Mouse (Mus musculus): Measurements from ENCODE around the gene Kng1. TPM values are rescaled to one million over a fixed set of nuclear protein-coding genes. Genes with fewer than 3 reads are reported as not detected.

Gene Kng1
- total RNA-seq, 4 experiments from 2014 or later = not detected

DNA sequence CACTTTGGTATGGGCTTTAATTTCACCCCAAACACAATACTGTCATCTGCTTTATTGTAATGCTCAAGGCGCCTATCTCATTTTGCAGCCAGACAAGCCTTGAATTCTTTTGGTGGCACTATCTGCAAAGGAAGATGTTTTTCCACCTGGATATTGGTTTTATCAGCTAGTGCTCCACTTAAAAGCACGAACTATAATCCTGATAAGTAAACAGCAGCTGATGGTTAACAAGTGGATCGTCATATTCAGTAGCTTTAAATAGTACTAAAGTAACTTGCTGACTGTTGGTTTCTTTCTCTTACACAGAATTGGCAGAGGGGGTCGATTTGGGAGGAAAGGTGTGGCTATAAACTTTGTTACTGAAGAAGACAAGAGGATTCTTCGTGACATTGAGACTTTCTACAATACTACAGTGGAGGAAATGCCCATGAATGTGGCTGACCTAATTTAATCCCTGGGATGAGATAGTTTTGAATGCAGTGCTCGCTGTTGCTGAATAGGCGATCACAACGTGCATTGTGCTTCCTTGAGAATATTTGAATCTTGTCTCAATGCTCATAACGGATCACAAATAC is 55.3 kb downstream of the Kng1 start:
- no peak for DNase-seq (ENCODE audit: low spot score in 2 of 2)

- DNase-seq (ENCODE audit: low spot score in 2 of 2) = no peak
Observed at GRCm38 (mm10) chr16:23113903-23114302, 56.2 kb downstream of the Kng1 start.

- no peak for DNase-seq (ENCODE audit: low spot score in 2 of 2)
Observed at GRCm38 (mm10) chr16:23114339-23115171, 56.9 kb downstream of the Kng1 start.

DNA sequence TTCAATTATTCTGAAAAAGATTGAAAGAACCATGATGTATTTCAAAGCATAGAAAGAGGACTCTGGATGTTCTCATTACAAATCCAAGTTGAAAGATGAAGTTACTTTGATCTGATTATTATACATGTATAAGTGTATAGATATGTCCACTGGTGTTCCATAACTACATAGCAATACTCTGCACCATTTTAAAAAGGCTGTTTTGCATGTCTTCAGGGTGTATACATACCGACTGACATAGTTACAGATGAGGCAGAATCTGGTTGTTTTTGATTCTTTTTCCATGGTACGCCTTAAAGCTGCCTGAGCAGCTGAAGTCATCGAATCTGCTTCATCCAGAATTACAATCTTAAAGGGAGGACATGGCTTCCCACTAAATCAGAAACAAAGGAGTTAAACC is 57.8 kb downstream of the Kng1 start:
- no peak for DNase-seq (ENCODE audit: low spot score in 2 of 2)

GRCm38 (mm10) chr16:23117173-23117572 is 59.5 kb downstream of the Kng1 start:
- no peak for DNase-seq (ENCODE audit: low spot score in 2 of 2)

DNA sequence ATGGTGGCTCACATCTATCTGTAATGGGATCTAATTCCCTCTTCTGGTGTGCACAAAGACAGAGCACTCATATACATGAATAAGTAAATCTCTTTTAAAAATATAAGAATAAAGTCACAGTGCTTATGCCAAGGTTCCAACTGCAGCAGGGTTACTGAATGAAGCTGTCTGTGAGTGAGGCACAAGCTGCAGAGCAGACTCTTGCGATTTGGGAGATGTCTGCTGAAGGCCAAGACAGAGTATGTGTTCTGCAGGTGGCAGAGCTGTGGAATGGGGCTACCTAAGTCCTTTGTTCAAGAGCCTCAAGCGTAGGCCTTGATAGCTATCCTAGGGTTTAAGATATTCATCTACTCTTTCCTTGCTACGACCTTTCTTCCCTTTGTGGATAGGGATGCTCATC is 64.8 kb downstream of the Kng1 start:
- DNase-seq (ENCODE audit: low spot score in 2 of 2) = no peak

GRCm38 (mm10) chr16:23123104-23123503 is 65.4 kb downstream of the Kng1 start:
- no peak for DNase-seq (ENCODE audit: low spot score in 2 of 2)

GRCm38 (mm10) chr16:23124398-23124797 is 66.7 kb downstream of the Kng1 start:
- DNase-seq (ENCODE audit: low spot score in 2 of 2) = no peak

DNA sequence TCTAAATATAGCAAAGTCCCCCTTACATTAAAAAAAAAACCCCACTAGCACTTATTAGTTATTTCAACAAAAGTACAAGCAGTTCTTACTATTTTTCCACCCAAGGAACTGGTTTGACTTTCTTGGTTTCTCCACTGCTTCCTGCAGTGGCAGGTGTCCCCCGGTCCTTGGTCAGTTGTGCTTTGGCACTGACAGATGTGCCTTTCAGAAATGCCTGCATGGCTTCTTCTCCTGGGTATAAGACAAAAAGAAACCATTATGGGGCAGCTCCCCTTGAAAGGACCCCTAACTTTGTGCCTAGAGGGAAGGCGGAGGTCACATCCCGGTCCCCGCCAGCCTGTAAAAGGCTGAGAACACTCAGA is 69.6 kb downstream of the Kng1 start:
- DNase-seq (ENCODE audit: low spot score in 2 of 2) = no peak

DNA sequence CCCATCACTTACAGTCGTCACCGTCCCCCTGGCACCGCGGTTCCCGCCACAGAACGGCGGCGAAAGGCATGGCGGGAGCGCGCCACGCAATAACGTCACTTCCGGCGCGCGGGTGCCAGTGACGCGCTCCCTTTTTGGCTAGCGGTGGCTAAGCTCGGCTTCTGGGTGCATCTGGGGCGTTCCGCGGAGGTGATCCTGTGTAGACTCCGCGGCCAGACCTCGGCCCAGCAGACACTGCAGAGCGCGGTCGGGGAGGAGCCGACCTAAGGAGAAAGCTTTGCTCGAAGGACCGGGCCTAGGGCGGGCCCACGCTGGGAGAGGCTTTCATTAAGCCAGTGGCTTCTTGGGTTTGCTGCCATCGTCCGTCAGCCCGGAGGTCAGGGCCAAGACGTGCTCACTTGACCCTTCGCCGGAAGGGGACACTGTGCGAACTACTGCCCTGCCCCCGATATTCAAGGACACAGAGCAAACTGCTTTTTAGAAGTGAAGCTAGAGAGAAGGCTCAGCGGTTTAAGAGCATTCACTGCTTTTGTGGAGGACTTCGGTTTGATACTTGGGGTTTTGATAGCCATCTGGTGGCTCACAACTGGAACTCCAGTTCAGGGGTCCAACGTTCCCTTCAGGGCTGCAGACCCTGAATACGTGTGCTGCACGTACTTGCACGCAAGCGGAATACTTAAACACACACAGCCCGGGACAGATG is 70.2 kb downstream of the Kng1 start, which contains the start of gene Rfc4:
Gene Rfc4 (minus strand): TSS at position 65 of the 703 bp plus-strand sequence.
- DNase-seq (ENCODE audit: low spot score in 2 of 2) = peak; percentile 85 to 92

- DNase-seq (ENCODE audit: low spot score in 2 of 2) = no peak
Observed at GRCm38 (mm10) chr16:23130303-23130702, 72.6 kb downstream of the Kng1 start.

Small RNA genes lying within 50 kb of the gene (microRNA-seq; reads per million reads assigned to microRNA genes)
- gene Gm49346 = 1.8 to 1.9 reads per million in 2 experiments

Other genes starting within 250 kb of the Kng1 start
- not detected for gene Crygs, start 246.3 kb upstream of the Kng1 start, total RNA-seq (2022)
- 10 to 100 TPM; 14.1 to 16.4 (median 14.6) TPM for gene Tbccd1, start 200.2 kb upstream of the Kng1 start, total RNA-seq (2022)
- 10 to 100 TPM; 46.6 to 55.6 (median 51.9) TPM for gene Dnajb11, start 200.0 kb upstream of the Kng1 start, total RNA-seq (2022)
- gene Ahsg, start 166.6 kb upstream of the Kng1 start, total RNA-seq (2022) = under 1 TPM in 1 of 4 experiments, not detected in 3; 0.30 TPM
- gene Fetub, start 139.5 kb upstream of the Kng1 start, total RNA-seq (2022) = not detected
- not detected for gene Hrg, start 106.8 kb upstream of the Kng1 start, total RNA-seq (2022)
- not detected for gene Kng2, start 28.4 kb upstream of the Kng1 start, total RNA-seq (2022)
- 100 to 1,000 TPM; 839 to 960 (median 920) TPM for gene Eif4a2, start 49.6 kb downstream of the Kng1 start, total RNA-seq (2022)
- 1 to 10 TPM; 3.9 to 6.6 (median 5.4) TPM for gene Rfc4, start 69.9 kb downstream of the Kng1 start, total RNA-seq (2022)
- not detected for gene Adipoq, start 88.7 kb downstream of the Kng1 start, total RNA-seq (2022)
- gene St6gal1, start 166.9 kb downstream of the Kng1 start, total RNA-seq (2022) = 10 to 100 TPM; 14.9 to 20.4 (median 17.1) TPM

Data from left cerebral cortex, adult 8-10 months (tissue).